Mouse (Mus musculus): ENCODE data around the gene 1700019N19Rik. TPM values are rescaled to one million over a fixed set of nuclear protein-coding genes. Genes with fewer than 3 reads are reported as not detected.

Gene 1700019N19Rik
- polyA plus RNA-seq, 1 experiment = not detected

GRCm38 (mm10) chr19:58817398-58817797 lies 23.1 kb upstream of the 1700019N19Rik start:
- TF ChIP-seq MYOD1 (IDR thresholded peaks at IDR 0.05; ENCODE audit: control insufficient read depth, insufficient read length, low read depth) (no peak), MYOG (IDR thresholded peaks at IDR 0.05; ENCODE audit: control insufficient read depth, extremely low read depth, insufficient read length) (no peak), FOSL1 (IDR thresholded peaks at IDR 0.05; ENCODE audit: insufficient read depth, low read length, poor library complexity, severe bottlenecking) (no peak), CEBPB (IDR thresholded peaks at IDR 0.05; ENCODE audit: low read depth) (no peak), CTCF (IDR thresholded peaks at IDR 0.05; ENCODE audit: control insufficient read depth, insufficient read depth, insufficient read length) (no peak), USF1 (IDR thresholded peaks at IDR 0.05; ENCODE audit: low read depth) (no peak), MAX (IDR thresholded peaks at IDR 0.05) (no peak)
- no peaks in the 10 kb centered on the region for H3K79me2 ChIP-seq (ENCODE audit: control insufficient read depth, insufficient read depth)

DNA sequence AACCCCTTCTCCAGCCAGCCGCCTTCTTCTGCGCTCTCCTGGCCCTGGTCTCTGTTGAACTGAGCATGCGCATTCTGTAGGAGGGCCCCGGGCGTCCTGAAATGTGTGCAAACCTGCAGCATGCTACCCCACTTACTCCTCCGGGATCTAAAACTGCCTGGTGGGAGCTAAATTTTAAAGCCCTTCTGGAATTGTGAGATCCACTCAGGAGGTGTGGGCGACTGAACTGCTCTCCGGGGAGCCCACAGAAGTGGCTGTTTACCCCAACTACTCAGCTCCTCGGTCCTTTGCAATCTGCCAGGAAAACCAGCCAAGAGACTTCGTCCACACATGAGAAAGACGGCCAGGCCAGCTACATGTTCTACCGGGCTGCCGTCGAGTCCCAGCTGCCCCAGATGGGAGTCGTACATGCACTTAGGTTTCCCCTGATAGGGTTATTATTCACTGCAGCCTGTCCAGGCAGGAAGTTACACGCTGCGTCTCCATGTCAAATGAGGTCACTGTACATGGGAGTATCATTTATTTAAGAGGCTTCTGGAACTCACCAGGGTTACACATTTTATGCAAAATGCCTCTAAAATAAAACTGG lies 22.3 kb upstream of the 1700019N19Rik start:
- H3ac ChIP-seq (ENCODE audit: control insufficient read depth, insufficient read length, low read depth) = no peak overlapping the region
- H3K4me3 ChIP-seq (ENCODE audit: insufficient read depth, poor library complexity, severe bottlenecking) = no peak overlapping the region
- no peaks in the 10 kb centered on the region for H3K79me2 ChIP-seq (ENCODE audit: control insufficient read depth, insufficient read depth)
- H3K79me3 ChIP-seq (ENCODE audit: low read depth) = no peaks in the 10 kb centered on the region
- H3K27me3 ChIP-seq (ENCODE audit: control insufficient read depth, insufficient read depth, insufficient read length) = no peaks in the 10 kb centered on the region
- H3K36me3 ChIP-seq (ENCODE audit: control insufficient read depth, insufficient read depth) = peaks cover 9% of the 10 kb centered on the region
- no peak for TF ChIP-seq CTCF (IDR thresholded peaks at IDR 0.05; ENCODE audit: control insufficient read depth, insufficient read depth, insufficient read length)
- no peak for TF ChIP-seq MYOD1 (IDR thresholded peaks at IDR 0.05; ENCODE audit: control insufficient read depth, insufficient read length, low read depth)
- TF ChIP-seq USF1 (IDR thresholded peaks at IDR 0.05; ENCODE audit: low read depth) = no peak
- no peak for TF ChIP-seq CEBPB (IDR thresholded peaks at IDR 0.05; ENCODE audit: low read depth)
- no peak for TF ChIP-seq MAX (IDR thresholded peaks at IDR 0.05)
- no peak for TF ChIP-seq MYOG (IDR thresholded peaks at IDR 0.05; ENCODE audit: control insufficient read depth, extremely low read depth, insufficient read length)
- TF ChIP-seq FOSL1 (IDR thresholded peaks at IDR 0.05; ENCODE audit: insufficient read depth, low read length, poor library complexity, severe bottlenecking) = no peak

More at GRCm38 (mm10) chr19:58817398-58817797, 23.1 kb upstream of the 1700019N19Rik start:
- no peak overlapping the region for H3ac ChIP-seq (ENCODE audit: control insufficient read depth, insufficient read length, low read depth)
- no peaks in the 10 kb centered on the region for H3K79me3 ChIP-seq (ENCODE audit: low read depth)
- H3K27me3 ChIP-seq (ENCODE audit: control insufficient read depth, insufficient read depth, insufficient read length) = no peaks in the 10 kb centered on the region
- H3K36me3 ChIP-seq (ENCODE audit: control insufficient read depth, insufficient read depth) = peaks cover 13% of the 10 kb centered on the region
- H3K4me3 ChIP-seq (ENCODE audit: insufficient read depth, poor library complexity, severe bottlenecking) = no peak overlapping the region

DNA sequence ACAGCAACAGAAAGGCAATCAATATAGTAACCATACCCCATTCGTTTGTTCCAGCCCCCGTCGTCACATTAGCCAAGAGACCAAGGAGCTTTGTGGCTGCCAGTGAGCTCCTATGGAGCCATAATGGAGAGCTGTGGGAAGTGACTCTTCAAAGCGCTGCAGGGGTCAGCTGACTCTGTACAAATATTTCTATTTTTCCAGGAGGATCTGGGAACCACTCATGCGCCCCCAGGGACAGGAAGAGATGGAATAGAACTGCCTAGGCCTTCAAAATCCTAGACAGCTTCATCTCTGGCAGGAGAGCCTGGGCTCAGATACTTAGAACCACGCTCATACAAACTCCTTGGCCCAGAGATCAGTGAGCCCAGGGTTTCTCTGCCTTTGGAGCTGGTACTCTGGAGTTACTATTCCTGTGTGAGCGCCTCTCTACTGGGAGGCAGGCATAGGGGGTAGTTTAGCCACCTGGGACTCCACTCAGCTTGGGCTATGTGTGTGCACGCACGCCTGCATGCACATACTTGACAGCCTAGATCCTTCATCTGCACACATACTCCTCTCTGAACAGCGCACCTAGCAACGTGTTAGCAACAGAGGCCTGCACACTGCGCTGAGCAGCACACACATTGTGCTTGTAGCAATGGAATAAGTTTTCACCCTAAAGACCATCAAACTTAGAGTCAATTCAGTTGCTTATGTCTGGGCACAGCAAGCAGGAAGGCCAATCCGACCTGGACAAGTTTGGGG lies 21.1 kb upstream of the 1700019N19Rik start:
- H3K79me2 ChIP-seq (ENCODE audit: control insufficient read depth, insufficient read depth) = no peaks in the 10 kb centered on the region
- H3ac ChIP-seq (ENCODE audit: control insufficient read depth, insufficient read length, low read depth) = no peak overlapping the region
- H3K79me3 ChIP-seq (ENCODE audit: low read depth) = no peaks in the 10 kb centered on the region
- peaks cover 7% of the 10 kb centered on the region for H3K36me3 ChIP-seq (ENCODE audit: control insufficient read depth, insufficient read depth)
- no peak for TF ChIP-seq MAX (IDR thresholded peaks at IDR 0.05)
- no peak for TF ChIP-seq MYOG (IDR thresholded peaks at IDR 0.05; ENCODE audit: control insufficient read depth, extremely low read depth, insufficient read length)
- no peak for TF ChIP-seq MYOD1 (IDR thresholded peaks at IDR 0.05; ENCODE audit: control insufficient read depth, insufficient read length, low read depth)
- no peak for TF ChIP-seq CEBPB (IDR thresholded peaks at IDR 0.05; ENCODE audit: low read depth)
- TF ChIP-seq USF1 (IDR thresholded peaks at IDR 0.05; ENCODE audit: low read depth) = no peak
- no peak for TF ChIP-seq FOSL1 (IDR thresholded peaks at IDR 0.05; ENCODE audit: insufficient read depth, low read length, poor library complexity, severe bottlenecking)
- no peak overlapping the region for H3K4me3 ChIP-seq (ENCODE audit: insufficient read depth, poor library complexity, severe bottlenecking)
- no peaks in the 10 kb centered on the region for H3K27me3 ChIP-seq (ENCODE audit: control insufficient read depth, insufficient read depth, insufficient read length)

GRCm38 (mm10) chr19:58810536-58810935 lies 16.3 kb upstream of the 1700019N19Rik start:
- Histone ChIP-seq H3K27me3 (ENCODE audit: control insufficient read depth, insufficient read depth, insufficient read length) (no peaks in the 10 kb centered on the region), H3K36me3 (ENCODE audit: control insufficient read depth, insufficient read depth) (no peaks in the 10 kb centered on the region), H3K79me3 (ENCODE audit: low read depth) (no peaks in the 10 kb centered on the region), H3ac (ENCODE audit: control insufficient read depth, insufficient read length, low read depth) (no peak overlapping the region), H3K79me2 (ENCODE audit: control insufficient read depth, insufficient read depth) (no peaks in the 10 kb centered on the region), H3K4me3 (ENCODE audit: insufficient read depth, poor library complexity, severe bottlenecking) (no peak overlapping the region)
- no peak for TF ChIP-seq MYOG (IDR thresholded peaks at IDR 0.05; ENCODE audit: control insufficient read depth, extremely low read depth, insufficient read length)
- no peak for TF ChIP-seq USF1 (IDR thresholded peaks at IDR 0.05; ENCODE audit: low read depth)
- TF ChIP-seq CEBPB (IDR thresholded peaks at IDR 0.05; ENCODE audit: low read depth) = no peak
- TF ChIP-seq MAX (IDR thresholded peaks at IDR 0.05) = no peak
- no peak for TF ChIP-seq FOSL1 (IDR thresholded peaks at IDR 0.05; ENCODE audit: insufficient read depth, low read length, poor library complexity, severe bottlenecking)
- no peak for TF ChIP-seq CTCF (IDR thresholded peaks at IDR 0.05; ENCODE audit: control insufficient read depth, insufficient read depth, insufficient read length)
- TF ChIP-seq MYOD1 (IDR thresholded peaks at IDR 0.05; ENCODE audit: control insufficient read depth, insufficient read length, low read depth) = no peak

- Histone ChIP-seq H3K79me2 (ENCODE audit: control insufficient read depth, insufficient read depth) (no peaks in the 10 kb centered on the region), H3ac (ENCODE audit: control insufficient read depth, insufficient read length, low read depth) (no peak overlapping the region), H3K27me3 (ENCODE audit: control insufficient read depth, insufficient read depth, insufficient read length) (no peaks in the 10 kb centered on the region), H3K79me3 (ENCODE audit: low read depth) (no peaks in the 10 kb centered on the region), H3K36me3 (ENCODE audit: control insufficient read depth, insufficient read depth) (no peaks in the 10 kb centered on the region), H3K4me3 (ENCODE audit: insufficient read depth, poor library complexity, severe bottlenecking) (no peak overlapping the region)
- TF ChIP-seq MYOD1 (IDR thresholded peaks at IDR 0.05; ENCODE audit: control insufficient read depth, insufficient read length, low read depth) = no peak
- no peak for TF ChIP-seq USF1 (IDR thresholded peaks at IDR 0.05; ENCODE audit: low read depth)
- no peak for TF ChIP-seq FOSL1 (IDR thresholded peaks at IDR 0.05; ENCODE audit: insufficient read depth, low read length, poor library complexity, severe bottlenecking)
- no peak for TF ChIP-seq CEBPB (IDR thresholded peaks at IDR 0.05; ENCODE audit: low read depth)
- TF ChIP-seq MYOG (IDR thresholded peaks at IDR 0.05; ENCODE audit: control insufficient read depth, extremely low read depth, insufficient read length) = no peak
- no peak for TF ChIP-seq CTCF (IDR thresholded peaks at IDR 0.05; ENCODE audit: control insufficient read depth, insufficient read depth, insufficient read length)
- TF ChIP-seq MAX (IDR thresholded peaks at IDR 0.05) = no peak
Observed at GRCm38 (mm10) chr19:58808864-58809263, 14.6 kb upstream of the 1700019N19Rik start.
